In genomic region chr1:154500187-154500866, GRCm38 (mm10) we compare ENCODE assay signal across 9 mouse cellular contexts.
A peak's percentile ranks its signal among the peaks of the same experiment; 100 is the strongest.
DNase-seq lines count a peak whose midpoint lies in the region; ATAC-seq lines count a peak whose summit lies in the region.
"Had no signal": no experiment of that assay in that cellular context is flagged by ENCODE, and none has a peak within 500 bp of the region (broad histone marks: within the 10 kb centered on the region; RNA-seq: fewer than 3 reads in every experiment).

No protein-coding gene starts in this region.

- 65% methylated on average over 3 of the region's 3 CpGs for WGBS in forebrain, embryonic 10.5 days
- 31% methylated on average over 3 of the region's 3 CpGs for WGBS in midbrain, embryonic 15.5 days

- H3K4me1 ChIP-seq in forebrain, embryonic 10.5 days = peaks cover 14% of the 10 kb centered on the region
- peaks cover 12% of the 10 kb centered on the region for H3K4me1 ChIP-seq in midbrain, embryonic 15.5 days
- H3K4me1 ChIP-seq: heart, embryonic 15.5 days had no signal

- intact Hi-C loops in heart, postnatal 25 days (cut with DNase I) = no loop called here
- intact Hi-C loops in heart, postnatal 36 days (cut with DNase I) = no loop called here

- H3K9ac ChIP-seq in midbrain, embryonic 15.5 days = no peak overlapping the region
- H3K9ac ChIP-seq: heart, embryonic 15.5 days had no signal

- no peaks in the 10 kb centered on the region for H3K36me3 ChIP-seq in forebrain, embryonic 10.5 days (replicated peaks)
- H3K36me3 ChIP-seq in midbrain, embryonic 15.5 days (replicated peaks) = no peaks in the 10 kb centered on the region
- H3K36me3 ChIP-seq: heart, embryonic 15.5 days had no signal

- H3K4me2 ChIP-seq in midbrain, embryonic 15.5 days = no peak overlapping the region
- H3K4me2 ChIP-seq: heart, embryonic 15.5 days had no signal

- H3K27ac ChIP-seq in forebrain, embryonic 10.5 days = no peak overlapping the region
- peak overlapping the region; percentile 75 for H3K27ac ChIP-seq in midbrain, embryonic 15.5 days
- H3K27ac ChIP-seq: heart, embryonic 15.5 days had no signal

- peak; percentile 64; the same call in 1 of the 2 replicates for ATAC-seq in cerebellum, adult (ENCODE audit: insufficient number of reproducible peaks, low FRiP score, low TSS enrichment)
- ATAC-seq in midbrain, embryonic 15.5 days (replicated peaks) = peak; percentile 94

- no peaks in the 10 kb centered on the region for H3K27me3 ChIP-seq in forebrain, embryonic 10.5 days (ENCODE audit: poor library complexity, severe bottlenecking)
- no peaks in the 10 kb centered on the region for H3K27me3 ChIP-seq in midbrain, embryonic 15.5 days (replicated peaks)
- H3K27me3 ChIP-seq: heart, embryonic 15.5 days had no signal

- H3K9me3 ChIP-seq in forebrain, embryonic 10.5 days = no peaks in the 10 kb centered on the region
- H3K9me3 ChIP-seq in midbrain, embryonic 15.5 days = no peaks in the 10 kb centered on the region
- H3K9me3 ChIP-seq: heart, embryonic 15.5 days had no signal

- no peak overlapping the region for H3K4me3 ChIP-seq in forebrain, embryonic 10.5 days
- no peak overlapping the region for H3K4me3 ChIP-seq in midbrain, embryonic 15.5 days
- H3K4me3 ChIP-seq: heart, embryonic 15.5 days had no signal

- DNase-seq in forebrain, embryonic 10.5 days (ENCODE audit: extremely low spot score, low spot score) = peak; percentile 25
- DNase-seq in layer of hippocampus, adult 18-20 months (ENCODE audit: low spot score in 2 of 2) = peak; percentile 55 to 72
- no peak for DNase-seq in gastrocnemius, postnatal 10 days
- DNase-seq in heart, postnatal 25 days (ENCODE audit: low spot score) = no peak
- DNase-seq in heart, postnatal 36 days = no peak
- no peak for DNase-seq in adipocyte (ENCODE audit: low spot score)

Comparison
In these comparisons a context has a peak if more than half of its experiments do, and no peak if none do; other contexts are left out.
1. DNase-seq: peak in forebrain, embryonic 10.5 days (single experiment) and layer of hippocampus, adult 18-20 months (2 of 2); none in gastrocnemius, postnatal 10 days (single experiment), heart, postnatal 25 days (single experiment), heart, postnatal 36 days (0 of 2) and adipocyte (single experiment).